Mouse (Mus musculus) heart, postnatal 25 days (tissue): ENCODE data around the gene Olfr348. TPM values are rescaled to one million over a fixed set of nuclear protein-coding genes. Genes with fewer than 3 reads are reported as not detected.

Source experiments
- DNase-seq: peaks from one replicate; pipeline ENCODE4 v3.0.0; 2022; ENCODE audit warnings: low spot score
- intact Hi-C: fragments of 180-260 bp; cut with DNase I; formaldehyde crosslinking; loops from one replicate; pipeline ENCODE4 v1.15.1; 2025
- total RNA-seq, 2 experiments: library from RNA; stranded (reverse); gene quantifications; 2 replicates each; pipeline ENCODE4 v1.2.3; 2021

Gene Olfr348
- total RNA-seq, result not detected

GRCm38 (mm10) chr2:36783976-36784375, at the start of gene Olfr348:
TSS of gene Olfr348 (plus strand) at chr2:36784276.
- no peak for DNase-seq
- intact Hi-C loops, result no loop called here

- DNase-seq, result no peak
- intact Hi-C loops, result no loop called here
Measured at GRCm38 (mm10) chr2:36736226-36736625, 47.9 kb upstream of the Olfr348 start.

- no peak for DNase-seq
- intact Hi-C loops, result no loop called here
Measured at GRCm38 (mm10) chr2:36790238-36790637, 6.2 kb downstream of the Olfr348 start, which contains the start of gene Olfr50. TSS of gene Olfr50 (plus strand) at chr2:36790538.

GRCm38 (mm10) chr2:36816932-36817331, 32.9 kb downstream of the Olfr348 start, which contains the start of gene Olfr3:
TSS of gene Olfr3 (minus strand) at chr2:36817032.
- intact Hi-C loops, result no loop called here
- DNase-seq, result no peak

Other genes with a start within 250 kb of the Olfr348 start
- gene Olfr344, start 217.6 kb upstream of the Olfr348 start, total RNA-seq, result not detected
- not detected for gene Olfr345, start 144.2 kb upstream of the Olfr348 start, total RNA-seq
- not detected for gene Olfr346, start 98.5 kb upstream of the Olfr348 start, total RNA-seq
- not detected for gene Olfr347, start 52.4 kb upstream of the Olfr348 start, total RNA-seq
- not detected for gene Olfr50, start 6.3 kb downstream of the Olfr348 start, total RNA-seq
- gene Olfr3, start 32.8 kb downstream of the Olfr348 start, total RNA-seq, result not detected
- not detected for gene Olfr350, start 62.0 kb downstream of the Olfr348 start, total RNA-seq
- gene Olfr351, start 78.4 kb downstream of the Olfr348 start, total RNA-seq, result not detected
- gene Olfr352, start 84.2 kb downstream of the Olfr348 start, total RNA-seq, result not detected
- gene Olfr353, start 108.7 kb downstream of the Olfr348 start, total RNA-seq, result not detected
- gene Olfr354, start 121.4 kb downstream of the Olfr348 start, total RNA-seq, result not detected
- gene Olfr355, start 144.6 kb downstream of the Olfr348 start, total RNA-seq, result not detected
- not detected for gene Olfr356, start 152.8 kb downstream of the Olfr348 start, total RNA-seq
- not detected for gene Olfr357, start 209.6 kb downstream of the Olfr348 start, total RNA-seq
- gene Olfr358, start 225.1 kb downstream of the Olfr348 start, total RNA-seq, result not detected